Mouse (Mus musculus): ENCODE measurements around the gene Hnrnpk. TPM values are rescaled to one million over a fixed set of nuclear protein-coding genes. Genes with fewer than 3 reads are reported as not detected.

Hnrnpk gene
- polyA plus RNA-seq (2021; fragmentation: Nextera tagmentation), result 376 and 385 TPM in 2 replicates
- long read RNA-seq, experiment 1, partial matches to known transcripts, result 103 of 1,017 reads
- long read RNA-seq, experiment 1, other reads (novel, unspliced or antisense), result 911 of 1,017 reads
- long read RNA-seq, experiment 2, partial matches to known transcripts, result 82 of 3,715 reads
- long read RNA-seq, experiment 2, other reads (novel, unspliced or antisense), result 3,631 of 3,715 reads

DNA sequence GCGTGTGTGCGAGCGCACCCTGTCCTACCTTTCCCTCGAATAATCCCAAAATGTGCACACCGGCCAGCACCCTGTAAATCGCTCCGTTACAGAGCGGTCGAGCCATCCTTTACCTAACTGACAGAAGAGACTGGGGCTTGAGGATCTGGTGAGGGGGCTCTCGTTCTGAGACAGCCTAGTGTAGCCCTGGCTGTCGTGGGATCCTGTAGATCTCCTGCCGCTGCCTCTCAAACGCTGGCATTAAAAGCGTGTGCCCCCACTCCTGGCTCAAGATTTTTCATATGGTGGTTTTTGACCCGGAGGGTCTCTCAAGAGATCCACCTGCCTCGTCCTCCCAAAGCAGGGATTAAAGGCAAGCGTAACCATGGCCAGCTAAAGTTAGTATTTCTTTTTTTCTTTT lies at the start of gene Hnrnpk:
Hnrnpk (minus strand) TSS at position 101 of the 400 bp plus-strand sequence.

DNA sequence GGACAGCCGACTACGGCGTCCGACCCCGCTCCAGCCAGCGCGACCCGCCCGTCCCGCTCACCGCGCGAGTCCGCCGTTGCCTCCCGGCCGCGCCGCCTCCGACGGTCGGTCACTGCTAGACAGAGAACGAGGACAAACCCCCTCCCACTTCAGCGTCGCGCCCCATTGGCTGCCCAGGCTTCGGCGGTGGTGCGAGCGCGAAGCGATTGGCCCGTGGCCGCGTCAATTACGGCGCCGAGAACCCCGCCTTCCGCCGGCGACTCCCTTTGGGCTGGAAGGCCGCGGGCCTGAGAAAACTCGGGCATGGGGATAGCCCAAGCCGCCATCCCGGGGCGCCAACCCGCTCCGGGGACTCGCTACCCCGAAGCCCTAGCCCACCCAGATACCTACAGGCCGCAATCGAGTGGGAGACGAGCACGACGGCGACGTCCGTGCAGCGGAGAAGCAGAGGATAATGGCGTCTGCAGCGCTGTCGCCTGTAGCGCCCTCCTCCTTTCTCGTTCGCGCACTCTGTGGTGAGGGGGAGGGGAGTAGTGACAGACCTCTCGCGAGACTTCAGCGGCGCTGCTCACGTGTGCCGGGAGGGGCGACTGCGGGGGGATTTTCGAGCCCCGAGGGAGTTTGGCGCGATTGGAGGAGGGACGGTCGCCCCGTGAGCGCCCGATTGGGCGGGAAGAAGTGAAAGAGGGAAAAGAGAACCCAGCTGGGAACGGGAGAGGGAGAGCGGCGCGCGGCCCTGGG lies 970 bp downstream of the Hnrnpk start, which contains the start of gene Rmi1:
Rmi1 (plus strand) TSS at position 246 of the 741 bp plus-strand sequence.

DNA sequence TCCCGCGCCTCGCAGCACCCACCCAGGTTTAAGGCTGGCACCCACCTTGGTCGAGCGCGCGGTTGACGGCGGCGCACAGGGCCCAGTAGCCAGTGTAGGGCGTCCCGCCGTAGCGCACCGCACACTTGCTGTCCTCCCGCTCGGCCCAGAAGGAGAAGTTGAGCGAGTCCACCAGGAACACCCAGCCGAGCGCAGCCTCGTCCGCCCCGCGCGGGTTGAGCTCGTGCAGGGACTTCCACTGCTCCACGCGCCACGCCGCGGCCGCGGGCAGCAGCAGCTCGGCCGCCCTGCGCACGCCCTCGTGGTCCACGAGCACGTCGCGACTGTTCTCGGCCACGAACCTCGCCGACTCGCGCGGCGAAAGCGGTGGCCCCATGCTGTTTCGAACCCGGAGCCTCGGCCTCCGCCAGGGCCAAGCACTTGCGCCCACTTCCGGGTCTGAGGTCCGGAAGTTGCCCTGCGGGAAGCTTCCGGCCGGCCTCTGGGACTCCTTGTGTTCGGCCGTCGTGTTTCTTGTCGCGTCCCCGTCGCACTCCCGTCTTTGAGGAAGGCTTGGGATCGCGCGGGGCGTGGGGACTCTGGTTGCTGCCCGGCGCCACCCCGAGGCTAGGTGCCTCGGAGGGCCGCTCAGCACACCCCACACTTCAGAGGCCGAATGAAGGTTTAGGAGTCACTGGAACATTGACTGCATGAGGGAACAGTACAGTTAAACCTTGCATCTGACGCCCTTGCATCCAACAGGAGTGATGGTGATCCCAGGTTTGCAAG lies 18.2 kb downstream of the Hnrnpk start, which contains the start of gene 2210016F16Rik:
2210016F16Rik (minus strand) TSS at position 447 of the 768 bp plus-strand sequence.

DNA sequence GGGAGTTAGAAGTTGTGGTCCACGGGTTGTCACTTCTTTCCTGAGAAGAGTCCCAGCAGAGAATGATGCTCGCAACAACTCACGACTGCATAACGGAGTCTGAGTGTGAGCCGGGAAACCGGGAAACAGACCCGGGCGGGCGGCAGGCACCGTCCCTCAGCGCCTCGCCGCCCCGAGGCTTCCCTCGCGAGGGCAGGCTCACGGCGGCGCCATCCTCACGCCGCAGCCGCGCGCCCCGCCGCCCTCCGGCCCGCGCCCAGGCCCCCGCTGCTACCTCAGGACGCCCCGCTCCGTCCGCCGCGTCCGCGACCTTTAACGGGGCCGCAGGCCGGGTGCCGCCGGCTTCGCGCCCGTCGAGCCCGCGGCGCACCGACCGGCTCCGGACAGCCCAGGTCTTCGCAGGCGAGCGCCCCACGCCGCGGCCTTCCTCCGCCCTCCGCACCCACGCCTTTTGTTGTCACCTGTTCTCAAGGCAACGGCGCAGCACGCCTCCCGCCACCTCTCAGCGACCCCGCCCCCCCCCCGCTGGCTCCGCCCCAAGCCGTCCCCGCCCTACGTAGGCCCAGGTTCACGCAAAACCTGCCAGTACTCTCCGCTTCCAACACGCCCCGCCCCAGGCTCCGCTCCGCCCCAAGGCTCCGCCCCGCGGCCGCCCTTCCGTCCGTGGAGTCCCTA lies 44.4 kb downstream of the Hnrnpk start, which contains the start of gene Kif27:
Kif27 (minus strand) TSS at position 494 of the 675 bp plus-strand sequence.

Small RNAs within 50 kb of the gene (microRNA-seq; reads per million reads assigned to microRNA genes)
- gene Mir7-1, result 28.3 reads per million, percentile 45 among the genes with 10 or more reads in this experiment

Other genes with a start within 250 kb of the Hnrnpk start
- 61.7 and 64.1 TPM in 2 replicates for gene Idnk, start 245.7 kb downstream of the Hnrnpk start, polyA plus RNA-seq (2021; fragmentation: Nextera tagmentation)
- gene Ubqln1, start 187.7 kb downstream of the Hnrnpk start, polyA plus RNA-seq (2021; fragmentation: Nextera tagmentation), result 56.3 and 68.7 TPM in 2 replicates
- 5.3 and 7.8 TPM in 2 replicates for gene Gkap1, start 127.6 kb downstream of the Hnrnpk start, polyA plus RNA-seq (2021; fragmentation: Nextera tagmentation)
- gene Kif27, start 44.2 kb downstream of the Hnrnpk start, polyA plus RNA-seq (2021; fragmentation: Nextera tagmentation), result 0.35 and 0.63 TPM in 2 replicates
- gene 2210016F16Rik, start 18.1 kb downstream of the Hnrnpk start, polyA plus RNA-seq (2021; fragmentation: Nextera tagmentation), result 16.0 and 17.9 TPM in 2 replicates
- gene Rmi1, start 1.1 kb downstream of the Hnrnpk start, polyA plus RNA-seq (2021; fragmentation: Nextera tagmentation), result 9.2 and 9.5 TPM in 2 replicates
- 0.11 and 0.36 TPM in 2 replicates for gene Slc28a3, start 207.5 kb upstream of the Hnrnpk start, polyA plus RNA-seq (2021; fragmentation: Nextera tagmentation)